In the genomic region with DNA sequence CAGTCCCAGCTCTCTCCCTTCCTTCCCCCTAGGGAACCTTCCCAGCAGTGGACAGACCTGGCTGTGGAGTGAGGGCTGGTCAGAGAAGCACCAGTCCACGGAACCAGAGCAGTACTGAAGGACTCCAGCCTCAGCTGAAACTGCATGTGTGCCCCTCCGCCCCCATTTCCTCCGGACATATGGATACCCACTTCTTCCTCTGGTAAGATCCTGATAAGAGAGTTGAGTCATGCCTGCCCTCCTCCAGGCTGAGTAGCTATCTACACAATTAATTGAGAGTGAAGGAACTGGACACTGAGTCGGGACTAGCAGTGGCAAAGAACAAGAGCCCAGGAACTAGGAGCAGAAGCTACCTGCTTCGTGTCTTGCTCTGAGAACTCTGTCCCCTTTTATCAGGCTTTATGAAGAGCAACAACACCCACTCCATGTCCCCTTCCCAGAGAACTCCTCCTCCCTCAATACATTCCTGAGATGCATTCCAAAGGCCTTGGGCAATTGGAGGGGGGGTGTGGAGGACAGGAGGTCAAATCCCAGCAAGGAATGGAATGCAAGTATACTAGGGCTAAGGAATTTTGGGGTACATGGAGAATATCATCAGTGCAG, we compare ENCODE assay signal across 8 mouse cellular contexts. TPM values are rescaled to one million over a fixed set of nuclear protein-coding genes. Genes with fewer than 3 reads are reported as not detected.
DNase-seq lines count a peak whose midpoint lies in the region; ATAC-seq and TF ChIP-seq lines count a peak whose summit lies in the region.

No protein-coding gene starts in this region.

- peak; percentile 89 for DNase-seq in heart, embryonic 10.5 days (ENCODE audit: low spot score)
- no peak for DNase-seq in heart, adult 9 months (ENCODE audit: low spot score in 2 of 2)
- no peak for DNase-seq in left cerebral cortex, adult 9 months (ENCODE audit: low spot score in 2 of 2)
- DNase-seq in gastrocnemius, postnatal 10 days: no peak

- H3K36me3 ChIP-seq in heart, embryonic 10.5 days: peaks cover 51% of the 10 kb centered on the region
- peaks cover 33% of the 10 kb centered on the region for H3K36me3 ChIP-seq in hindbrain, embryonic 15.5 days
- H3K36me3 ChIP-seq in liver, embryonic 15.5 days (replicated peaks): peaks cover 53% of the 10 kb centered on the region

- no peak overlapping the region for H3K9ac ChIP-seq in hindbrain, embryonic 15.5 days
- peak overlapping the region; percentile 48 for H3K9ac ChIP-seq in liver, embryonic 15.5 days

- H3K4me3 ChIP-seq in heart, embryonic 10.5 days: peak overlapping the region; percentile 94
- H3K4me3 ChIP-seq in bone marrow macrophage, adult 2 months (ENCODE audit: insufficient read depth, low read length): peak overlapping the region; percentile 62
- H3K4me3 ChIP-seq in hindbrain, embryonic 15.5 days: no peak overlapping the region
- peak overlapping the region; percentile 83 for H3K4me3 ChIP-seq in liver, embryonic 15.5 days (replicated peaks)

- no peak for TF ChIP-seq CTCF in bone marrow macrophage, adult 2 months (IDR thresholded peaks at IDR 0.05; ENCODE audit: low read depth, low read length)

- TF ChIP-seq POLR2A in bone marrow macrophage, adult 2 months (IDR thresholded peaks at IDR 0.05; ENCODE audit: borderline replicate concordance, low read depth, low read length): no peak

- H3K4me2 ChIP-seq in hindbrain, embryonic 15.5 days: peak overlapping the region; percentile 32
- H3K4me2 ChIP-seq in liver, embryonic 15.5 days: peak overlapping the region; percentile 92

- no peaks in the 10 kb centered on the region for H3K9me3 ChIP-seq in heart, embryonic 10.5 days
- no peaks in the 10 kb centered on the region for H3K9me3 ChIP-seq in hindbrain, embryonic 15.5 days
- no peaks in the 10 kb centered on the region for H3K9me3 ChIP-seq in liver, embryonic 15.5 days (replicated peaks)

- H3K4me1 ChIP-seq in heart, embryonic 10.5 days: peaks cover 44% of the 10 kb centered on the region
- H3K4me1 ChIP-seq in bone marrow macrophage, adult 2 months (ENCODE audit: control insufficient read depth, insufficient read depth, low read length): peaks cover 33% of the 10 kb centered on the region
- H3K4me1 ChIP-seq in hindbrain, embryonic 15.5 days (replicated peaks): peaks cover 37% of the 10 kb centered on the region
- H3K4me1 ChIP-seq in liver, embryonic 15.5 days (replicated peaks): peaks cover 55% of the 10 kb centered on the region

- WGBS in heart, embryonic 10.5 days: 3% methylated on average over 5 of the region's 5 CpGs
- WGBS in hindbrain, embryonic 15.5 days: 41% methylated on average over 5 of the region's 5 CpGs
- 5% methylated on average over 5 of the region's 5 CpGs for WGBS in liver, embryonic 15.5 days (ENCODE audit: insufficient replicate concordance)

- peak overlapping the region; percentile 99 for H3K27ac ChIP-seq in heart, embryonic 10.5 days
- H3K27ac ChIP-seq in bone marrow macrophage, adult 2 months (ENCODE audit: insufficient read depth, low read depth, low read length): peak overlapping the region; percentile 82
- no peak overlapping the region for H3K27ac ChIP-seq in hindbrain, embryonic 15.5 days (replicated peaks)
- peak overlapping the region; percentile 76 for H3K27ac ChIP-seq in liver, embryonic 15.5 days (replicated peaks)

- no peaks in the 10 kb centered on the region for H3K27me3 ChIP-seq in heart, embryonic 10.5 days (ENCODE audit: insufficient read depth, poor library complexity, severe bottlenecking)
- H3K27me3 ChIP-seq in hindbrain, embryonic 15.5 days: no peaks in the 10 kb centered on the region
- H3K27me3 ChIP-seq in liver, embryonic 15.5 days: no peaks in the 10 kb centered on the region

- no peak for ATAC-seq in hindbrain, embryonic 15.5 days (ENCODE audit: low FRiP score, low read depth)
- ATAC-seq in liver, embryonic 15.5 days (ENCODE audit: insufficient read depth): no peak
- ATAC-seq in megakaryocyte-erythroid progenitor cell, adult 5-6 weeks (replicated peaks; ENCODE audit: low FRiP score, low TSS enrichment, poor library complexity, severe bottlenecking): no peak

RNA-seq across cellular contexts. Expression of a gene that starts 4.0 kb away (rescaled TPM):
- polyA plus RNA-seq in heart, embryonic 10.5 days (2016; fragmentation: Nextera tagmentation; extraction: Ambion mirVana): 63.8 and 68.8 TPM in 2 replicates
- polyA plus RNA-seq in bone marrow macrophage, adult 2 months (2012; ENCODE audit: insufficient read depth, insufficient read length, missing spikeins): 50.7 and 54.0 TPM in 2 replicates
- 76.8 and 79.5 TPM in 2 replicates for polyA plus RNA-seq in hindbrain, embryonic 15.5 days (2015; fragmentation: Nextera tagmentation; extraction: Ambion mirVana)
- 22.3 and 24.9 TPM in 2 replicates for polyA plus RNA-seq in liver, embryonic 15.5 days (2015; fragmentation: Nextera tagmentation; extraction: Ambion mirVana)
- total RNA-seq in gastrocnemius, postnatal 10 days (2021): 10 to 100 TPM; 39.6 to 45.0 TPM
- total RNA-seq in megakaryocyte-erythroid progenitor cell, adult 5-6 weeks (2014; fragmentation: Nextera tagmentation): 9.6 and 12.7 TPM in 2 replicates
- total RNA-seq in megakaryocyte-erythroid progenitor cell, adult 5-6 weeks (2017): 19.4 and 42.2 TPM in 2 replicates

RNA-seq across cellular contexts. Expression of a gene that starts 4.4 kb away (rescaled TPM):
- polyA plus RNA-seq in heart, embryonic 10.5 days (2016; fragmentation: Nextera tagmentation; extraction: Ambion mirVana): 82.7 and 99.6 TPM in 2 replicates
- polyA plus RNA-seq in bone marrow macrophage, adult 2 months (2012; ENCODE audit: insufficient read depth, insufficient read length, missing spikeins): 168 and 219 TPM in 2 replicates
- polyA plus RNA-seq in hindbrain, embryonic 15.5 days (2015; fragmentation: Nextera tagmentation; extraction: Ambion mirVana): 66.2 and 69.2 TPM in 2 replicates
- 37.5 and 40.3 TPM in 2 replicates for polyA plus RNA-seq in liver, embryonic 15.5 days (2015; fragmentation: Nextera tagmentation; extraction: Ambion mirVana)
- total RNA-seq in gastrocnemius, postnatal 10 days (2021): 100 to 1,000 TPM in 1 of 2 experiments, 10 to 100 TPM in 1; 84.9 to 112 TPM
- total RNA-seq in megakaryocyte-erythroid progenitor cell, adult 5-6 weeks (2014; fragmentation: Nextera tagmentation): 105 and 175 TPM in 2 replicates
- 211 and 304 TPM in 2 replicates for total RNA-seq in megakaryocyte-erythroid progenitor cell, adult 5-6 weeks (2017)

RNA-seq across cellular contexts. Expression of a gene that starts 20.4 kb away (rescaled TPM):
- polyA plus RNA-seq in heart, embryonic 10.5 days (2016; fragmentation: Nextera tagmentation; extraction: Ambion mirVana): 20.9 and 29.7 TPM in 2 replicates
- polyA plus RNA-seq in bone marrow macrophage, adult 2 months (2012; ENCODE audit: insufficient read depth, insufficient read length, missing spikeins): 15.8 and 17.3 TPM in 2 replicates
- polyA plus RNA-seq in hindbrain, embryonic 15.5 days (2015; fragmentation: Nextera tagmentation; extraction: Ambion mirVana): 18.8 and 22.8 TPM in 2 replicates
- 13.6 and 15.7 TPM in 2 replicates for polyA plus RNA-seq in liver, embryonic 15.5 days (2015; fragmentation: Nextera tagmentation; extraction: Ambion mirVana)
- 10 to 100 TPM; 22.9 to 30.4 TPM for total RNA-seq in gastrocnemius, postnatal 10 days (2021)
- total RNA-seq in megakaryocyte-erythroid progenitor cell, adult 5-6 weeks (2014; fragmentation: Nextera tagmentation): 28.7 and 30.4 TPM in 2 replicates
- total RNA-seq in megakaryocyte-erythroid progenitor cell, adult 5-6 weeks (2017): 6.7 and 8.3 TPM in 2 replicates

RNA-seq across cellular contexts. Expression of a gene that starts 20.5 kb away (rescaled TPM):
- 22.8 and 27.6 TPM in 2 replicates for polyA plus RNA-seq in heart, embryonic 10.5 days (2016; fragmentation: Nextera tagmentation; extraction: Ambion mirVana)
- polyA plus RNA-seq in bone marrow macrophage, adult 2 months (2012; ENCODE audit: insufficient read depth, insufficient read length, missing spikeins): 9.6 and 11.3 TPM in 2 replicates
- 55.3 and 63.4 TPM in 2 replicates for polyA plus RNA-seq in hindbrain, embryonic 15.5 days (2015; fragmentation: Nextera tagmentation; extraction: Ambion mirVana)
- polyA plus RNA-seq in liver, embryonic 15.5 days (2015; fragmentation: Nextera tagmentation; extraction: Ambion mirVana): 16.7 and 18.8 TPM in 2 replicates
- 1 to 10 TPM; 6.7 to 9.1 TPM for total RNA-seq in gastrocnemius, postnatal 10 days (2021)
- total RNA-seq in megakaryocyte-erythroid progenitor cell, adult 5-6 weeks (2014; fragmentation: Nextera tagmentation): 19.7 and 22.9 TPM in 2 replicates
- 6.1 and 12.0 TPM in 2 replicates for total RNA-seq in megakaryocyte-erythroid progenitor cell, adult 5-6 weeks (2017)

RNA-seq across cellular contexts. Expression of a gene that starts 26.2 kb away (rescaled TPM):
- polyA plus RNA-seq in heart, embryonic 10.5 days (2016; fragmentation: Nextera tagmentation; extraction: Ambion mirVana): 1.6 and 1.8 TPM in 2 replicates
- not detected in 2 replicates for polyA plus RNA-seq in bone marrow macrophage, adult 2 months (2012; ENCODE audit: insufficient read depth, insufficient read length, missing spikeins)
- 1.2 and 1.6 TPM in 2 replicates for polyA plus RNA-seq in hindbrain, embryonic 15.5 days (2015; fragmentation: Nextera tagmentation; extraction: Ambion mirVana)
- polyA plus RNA-seq in liver, embryonic 15.5 days (2015; fragmentation: Nextera tagmentation; extraction: Ambion mirVana): 0.58 TPM in 1 of 2 replicates, not detected in the other
- total RNA-seq in gastrocnemius, postnatal 10 days (2021): under 1 TPM; 0.33 to 0.38 TPM
- total RNA-seq in megakaryocyte-erythroid progenitor cell, adult 5-6 weeks (2014; fragmentation: Nextera tagmentation): not detected in 2 replicates
- not detected in 2 replicates for total RNA-seq in megakaryocyte-erythroid progenitor cell, adult 5-6 weeks (2017)
